12 mouse cellular contexts compared by ENCODE assay signal in the genomic region with DNA sequence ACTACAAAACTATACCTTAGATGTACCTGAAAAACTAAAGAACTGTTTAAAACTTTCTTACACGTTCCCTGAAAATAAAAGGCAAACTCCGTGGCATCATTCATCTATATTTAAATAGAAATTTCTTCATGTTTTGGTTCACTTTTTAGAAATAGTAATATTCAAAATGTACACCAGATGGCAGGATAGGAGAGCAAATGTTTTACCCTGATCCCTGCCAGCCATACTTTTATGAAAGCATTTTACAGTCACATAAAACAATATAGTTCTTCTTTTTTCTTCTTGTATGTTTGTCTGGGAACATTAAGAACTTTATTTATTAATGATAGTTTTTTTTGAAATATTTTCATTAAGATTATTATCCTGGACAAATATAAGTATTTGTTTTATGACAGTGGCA.
DNase-seq lines count a peak whose midpoint lies in the region; ATAC-seq and TF ChIP-seq lines count a peak whose summit lies in the region.
"Had no signal": no experiment of that assay in that cellular context is flagged by ENCODE, and none has a peak within 500 bp of the region (broad histone marks: within the 10 kb centered on the region; RNA-seq: fewer than 3 reads in every experiment).

No protein-coding gene starts in this region.

- H3K4me2 ChIP-seq in hindbrain, embryonic 14.5 days (replicated peaks): no peak overlapping the region
- H3K4me2 ChIP-seq in lung, postnatal 0 days (replicated peaks; ENCODE audit: low read depth, low read length): no peak overlapping the region
- H3K4me2 ChIP-seq: lung, embryonic 15.5 days had no signal

- no peak overlapping the region for H3K4me3 ChIP-seq in hindbrain, embryonic 14.5 days (replicated peaks; ENCODE audit: low read length)
- no peak overlapping the region for H3K4me3 ChIP-seq in hindbrain, embryonic 10.5 days
- no peak overlapping the region for H3K4me3 ChIP-seq in lung, postnatal 0 days (ENCODE audit: low read depth, low read length)
- H3K4me3 ChIP-seq: lung, embryonic 15.5 days had no signal

- TF ChIP-seq CTCF in lung, postnatal 0 days (IDR thresholded peaks at IDR 0.05): peak; percentile 43
- TF ChIP-seq CTCF in Patski (IDR thresholded peaks at IDR 0.05): peak; percentile 12

- in situ Hi-C loops in Patski (cut with MboI; ENCODE audit: low pct_unique_long_range_greater_than_20kb): loop anchor here (5.0 kb wide), 1 partner anchor 968 kb away; no protein-coding TSS in a partner anchor

- H3K9ac ChIP-seq in hindbrain, embryonic 14.5 days: no peak overlapping the region
- H3K9ac ChIP-seq in lung, postnatal 0 days (replicated peaks; ENCODE audit: low read depth): no peak overlapping the region
- H3K9ac ChIP-seq: lung, embryonic 15.5 days had no signal

- H3K36me3 ChIP-seq in hindbrain, embryonic 14.5 days (replicated peaks; ENCODE audit: control insufficient read depth, insufficient read depth): no peaks in the 10 kb centered on the region
- no peaks in the 10 kb centered on the region for H3K36me3 ChIP-seq in hindbrain, embryonic 10.5 days
- H3K36me3 ChIP-seq in lung, postnatal 0 days (ENCODE audit: insufficient read depth, low read length): no peaks in the 10 kb centered on the region
- H3K36me3 ChIP-seq: lung, embryonic 15.5 days had no signal

- WGBS in hindbrain, embryonic 14.5 days: 60% methylated on average over 2 of the region's 2 CpGs
- 68% methylated on average over 2 of the region's 2 CpGs for WGBS in hindbrain, embryonic 10.5 days
- WGBS in lung, postnatal 0 days: 48% methylated on average over 2 of the region's 2 CpGs

- POLR2A ChIA-PET in Patski (lab: Charles Lee): no interaction called here

- H3K27me3 ChIP-seq in hindbrain, embryonic 14.5 days (ENCODE audit: control insufficient read depth, insufficient read depth, low read length): no peaks in the 10 kb centered on the region
- H3K27me3 ChIP-seq in hindbrain, embryonic 10.5 days (ENCODE audit: insufficient read depth, poor library complexity, severe bottlenecking): no peaks in the 10 kb centered on the region
- H3K27me3 ChIP-seq in lung, postnatal 0 days (replicated peaks; ENCODE audit: insufficient read depth, low read length): no peaks in the 10 kb centered on the region
- no peaks in the 10 kb centered on the region for H3K27me3 ChIP-seq in Patski
- H3K27me3 ChIP-seq: lung, embryonic 15.5 days had no signal

- TF ChIP-seq EP300 in lung, postnatal 0 days (IDR thresholded peaks at IDR 0.05): no peak

- CTCF ChIA-PET in Patski (lab: Charles Lee): no interaction called here

- peak; percentile 63 for DNase-seq in hindbrain, embryonic 14.5 days (ENCODE audit: low spot score)
- no peak for DNase-seq in hindbrain, embryonic 10.5 days (ENCODE audit: low spot score)
- DNase-seq in lung, postnatal 0 days (ENCODE audit: low spot score): peak; percentile 10
- no peak for DNase-seq in lung, postnatal 4 days
- DNase-seq in Patski (ENCODE audit: low read depth, low spot score): no peak
- peak; percentile 1 for DNase-seq in mesoderm, embryonic 11.5 days (ENCODE audit: low read depth, low spot score)
- DNase-seq in spleen, postnatal 36 days (ENCODE audit: low spot score in 2 of 2): no peak
- DNase-seq: adrenal gland, adult 2 months; gastrocnemius, postnatal 14 days; kidney, adult 11 months; left cerebral cortex, postnatal 4 days had no signal

- no peak overlapping the region for H3K27ac ChIP-seq in hindbrain, embryonic 14.5 days
- H3K27ac ChIP-seq in hindbrain, embryonic 10.5 days: no peak overlapping the region
- no peak overlapping the region for H3K27ac ChIP-seq in lung, postnatal 0 days (ENCODE audit: low read length)
- H3K27ac ChIP-seq: lung, embryonic 15.5 days had no signal

- no peak for ATAC-seq in hindbrain, embryonic 14.5 days (ENCODE audit: low FRiP score)
- no peak for ATAC-seq in lung, postnatal 0 days
- ATAC-seq in Patski: no peak

- H3K4me1 ChIP-seq in hindbrain, embryonic 14.5 days (replicated peaks; ENCODE audit: control insufficient read depth, insufficient read depth, low read length): no peaks in the 10 kb centered on the region
- H3K4me1 ChIP-seq in hindbrain, embryonic 10.5 days (replicated peaks): no peaks in the 10 kb centered on the region
- H3K4me1 ChIP-seq in lung, postnatal 0 days (ENCODE audit: insufficient read depth, low read depth, low read length): no peaks in the 10 kb centered on the region
- H3K4me1 ChIP-seq: lung, embryonic 15.5 days had no signal

- no peaks in the 10 kb centered on the region for H3K9me3 ChIP-seq in hindbrain, embryonic 14.5 days (ENCODE audit: control insufficient read depth, low read length)
- no peaks in the 10 kb centered on the region for H3K9me3 ChIP-seq in hindbrain, embryonic 10.5 days
- no peaks in the 10 kb centered on the region for H3K9me3 ChIP-seq in lung, postnatal 0 days (ENCODE audit: low read length)
- H3K9me3 ChIP-seq: lung, embryonic 15.5 days had no signal

Comparison
In these comparisons a context has a peak if more than half of its experiments do, and no peak if none do; other contexts are left out.
1. DNase-seq: peak in hindbrain, embryonic 14.5 days (single experiment), lung, postnatal 0 days (single experiment) and mesoderm, embryonic 11.5 days (single experiment); none in hindbrain, embryonic 10.5 days (single experiment), lung, postnatal 4 days (0 of 2), Patski (single experiment) and spleen, postnatal 36 days (0 of 2).